ENCODE assay signal across 16 mouse cellular contexts in the genomic region with DNA sequence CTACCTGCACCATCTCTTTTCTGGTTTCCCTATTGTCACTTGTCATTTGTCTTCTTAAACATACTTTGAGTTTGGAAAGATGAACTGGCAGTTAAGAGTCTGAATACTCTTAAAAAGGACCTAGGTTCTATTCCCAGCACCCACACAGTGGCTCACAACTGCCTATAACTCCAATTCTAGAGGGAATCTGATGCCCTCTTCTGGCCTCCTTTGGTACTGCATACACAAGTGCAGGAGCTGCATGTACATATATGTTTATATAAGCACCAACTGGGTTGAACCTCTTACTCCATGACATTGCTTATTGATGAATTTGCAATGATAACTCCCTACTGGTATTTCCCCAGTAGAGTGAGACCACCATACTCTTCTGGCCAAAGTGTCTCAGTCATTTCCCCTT.
DNase-seq lines count a peak whose midpoint lies in the region; ATAC-seq and TF ChIP-seq lines count a peak whose summit lies in the region.
"Had no signal": no experiment of that assay in that cellular context is flagged by ENCODE, and none has a peak within 500 bp of the region (broad histone marks: within the 10 kb centered on the region; RNA-seq: fewer than 3 reads in every experiment).

No protein-coding gene starts in this region.

- H3K4me3 ChIP-seq in kidney, postnatal 0 days (replicated peaks; ENCODE audit: low read depth, low read length): no peak overlapping the region
- H3K4me3 ChIP-seq in midbrain, postnatal 0 days (ENCODE audit: low read depth, low read length): no peak overlapping the region
- H3K4me3 ChIP-seq in midbrain, embryonic 15.5 days: no peak overlapping the region
- H3K4me3 ChIP-seq in ES-E14 (ENCODE audit: insufficient read depth in 1 of 2, low read depth in 1 of 2, low read length in 2 of 2, poor library complexity in 1 of 2, severe bottlenecking in 1 of 2): no peak overlapping the region
- no peak overlapping the region for H3K4me3 ChIP-seq in stomach, postnatal 0 days (ENCODE audit: low read depth, low read length)
- H3K4me3 ChIP-seq: forebrain, embryonic 13.5 days; kidney, embryonic 15.5 days; limb, embryonic 13.5 days had no signal

- no peaks in the 10 kb centered on the region for H3K27me3 ChIP-seq in kidney, postnatal 0 days (ENCODE audit: insufficient read depth, low read length)
- H3K27me3 ChIP-seq in midbrain, postnatal 0 days (ENCODE audit: insufficient read depth, low read length): no peaks in the 10 kb centered on the region
- H3K27me3 ChIP-seq in midbrain, embryonic 15.5 days (replicated peaks): no peaks in the 10 kb centered on the region
- H3K27me3 ChIP-seq in stomach, postnatal 0 days (ENCODE audit: control insufficient read depth, insufficient read depth, low read length): no peaks in the 10 kb centered on the region
- H3K27me3 ChIP-seq: Patski had no signal

- H3K4me1 ChIP-seq in kidney, postnatal 0 days (replicated peaks; ENCODE audit: insufficient read depth, low read length): no peaks in the 10 kb centered on the region
- H3K4me1 ChIP-seq in midbrain, postnatal 0 days (ENCODE audit: insufficient read depth, low read length): no peaks in the 10 kb centered on the region
- no peaks in the 10 kb centered on the region for H3K4me1 ChIP-seq in midbrain, embryonic 15.5 days
- no peaks in the 10 kb centered on the region for H3K4me1 ChIP-seq in ES-E14 (ENCODE audit: control insufficient read depth in 2 of 2, insufficient read depth in 2 of 2, low read length in 2 of 2, poor library complexity in 1 of 2)
- H3K4me1 ChIP-seq in stomach, postnatal 0 days (replicated peaks; ENCODE audit: control insufficient read depth, insufficient read depth): no peaks in the 10 kb centered on the region
- H3K4me1 ChIP-seq: forebrain, embryonic 13.5 days; kidney, embryonic 15.5 days; limb, embryonic 13.5 days had no signal

- no peak for DNase-seq in kidney, postnatal 0 days (ENCODE audit: low spot score)
- no peak for DNase-seq in kidney, postnatal 25 days
- DNase-seq in midbrain, postnatal 0 days (ENCODE audit: low spot score): no peak
- no peak for DNase-seq in ES-E14 (ENCODE audit: low read depth, low spot score)
- DNase-seq in stomach, postnatal 0 days (ENCODE audit: low spot score): no peak
- DNase-seq in cerebellum, postnatal 4 days (ENCODE audit: low spot score in 2 of 2): no peak
- DNase-seq: cerebellum, postnatal 25 days; lung, adult 18-20 months; midbrain, embryonic 14.5 days; right cerebral cortex, adult 18-20 months had no signal

- no peak overlapping the region for H3K4me2 ChIP-seq in kidney, postnatal 0 days (ENCODE audit: low read length)
- no peak overlapping the region for H3K4me2 ChIP-seq in midbrain, postnatal 0 days (ENCODE audit: low read depth, low read length, poor library complexity, severe bottlenecking)
- H3K4me2 ChIP-seq in midbrain, embryonic 15.5 days: no peak overlapping the region
- H3K4me2 ChIP-seq in stomach, postnatal 0 days (replicated peaks; ENCODE audit: low read depth): no peak overlapping the region
- H3K4me2 ChIP-seq: forebrain, embryonic 13.5 days; kidney, embryonic 15.5 days; limb, embryonic 13.5 days had no signal

- no peak overlapping the region for H3K27ac ChIP-seq in kidney, postnatal 0 days
- H3K27ac ChIP-seq in midbrain, postnatal 0 days (ENCODE audit: low read depth, low read length): no peak overlapping the region
- H3K27ac ChIP-seq in midbrain, embryonic 15.5 days: no peak overlapping the region
- H3K27ac ChIP-seq in ES-E14 (ENCODE audit: insufficient read depth, low read depth, low read length, poor library complexity, severe bottlenecking): no peak overlapping the region
- no peak overlapping the region for H3K27ac ChIP-seq in stomach, postnatal 0 days (replicated peaks)
- H3K27ac ChIP-seq: forebrain, embryonic 13.5 days; kidney, embryonic 15.5 days; limb, embryonic 13.5 days had no signal

- no peaks in the 10 kb centered on the region for H3K9me3 ChIP-seq in kidney, postnatal 0 days (replicated peaks; ENCODE audit: low read length)
- H3K9me3 ChIP-seq in midbrain, postnatal 0 days (ENCODE audit: low read length): no peaks in the 10 kb centered on the region
- no peaks in the 10 kb centered on the region for H3K9me3 ChIP-seq in midbrain, embryonic 15.5 days
- H3K9me3 ChIP-seq in ES-E14 (ENCODE audit: control insufficient read depth, insufficient read depth, low read depth, low read length): no peaks in the 10 kb centered on the region
- no peaks in the 10 kb centered on the region for H3K9me3 ChIP-seq in stomach, postnatal 0 days (ENCODE audit: control insufficient read depth, low read length)
- H3K9me3 ChIP-seq: forebrain, embryonic 13.5 days; kidney, embryonic 15.5 days; limb, embryonic 13.5 days had no signal

- no peak for TF ChIP-seq EP300 in stomach, postnatal 0 days (optimal IDR thresholded peaks at IDR 0.05)

- in situ Hi-C loops in ES-E14 (cut with MboI; ENCODE audit: low sequenced_read_pairs in 2 of 2, unreplicated experiment in 2 of 2): no loop called here

- H3K9ac ChIP-seq in kidney, postnatal 0 days (ENCODE audit: low read depth, low read length): no peak overlapping the region
- H3K9ac ChIP-seq in midbrain, postnatal 0 days (replicated peaks; ENCODE audit: low read length, poor library complexity, severe bottlenecking): no peak overlapping the region
- no peak overlapping the region for H3K9ac ChIP-seq in midbrain, embryonic 15.5 days
- no peak overlapping the region for H3K9ac ChIP-seq in ES-E14 (ENCODE audit: insufficient read depth, low read depth, low read length, poor library complexity, severe bottlenecking)
- no peak overlapping the region for H3K9ac ChIP-seq in stomach, postnatal 0 days (ENCODE audit: low read length)
- H3K9ac ChIP-seq: forebrain, embryonic 13.5 days; kidney, embryonic 15.5 days; limb, embryonic 13.5 days had no signal

- peak; percentile 34; the same call in 1 of the 2 replicates for TF ChIP-seq CTCF in kidney, postnatal 0 days (IDR thresholded peaks at IDR 0.05; ENCODE audit: low read depth)
- peak; percentile 19; the same call in 1 of the 2 replicates for TF ChIP-seq CTCF in midbrain, postnatal 0 days (IDR thresholded peaks at IDR 0.05)
- TF ChIP-seq CTCF in stomach, postnatal 0 days (IDR thresholded peaks at IDR 0.05; ENCODE audit: low read depth): peak; percentile 34

- ATAC-seq in kidney, postnatal 0 days (replicated peaks; ENCODE audit: low FRiP score, low read depth): no peak
- no peak for ATAC-seq in midbrain, postnatal 0 days (ENCODE audit: low FRiP score)
- ATAC-seq in midbrain, embryonic 15.5 days (replicated peaks): no peak
- ATAC-seq in stomach, postnatal 0 days (ENCODE audit: low FRiP score, low TSS enrichment): no peak
- ATAC-seq: CD4-positive, CD25-positive, alpha-beta regulatory T cell, adult 4 months; forebrain, embryonic 13.5 days; Patski had no signal

- no peaks in the 10 kb centered on the region for H3K36me3 ChIP-seq in kidney, postnatal 0 days (ENCODE audit: insufficient read depth, low read length)
- no peaks in the 10 kb centered on the region for H3K36me3 ChIP-seq in midbrain, postnatal 0 days (ENCODE audit: insufficient read depth, low read length)
- H3K36me3 ChIP-seq in midbrain, embryonic 15.5 days (replicated peaks): no peaks in the 10 kb centered on the region
- no peaks in the 10 kb centered on the region for H3K36me3 ChIP-seq in ES-E14 (ENCODE audit: control insufficient read depth, insufficient read depth, low read length, poor library complexity, severe bottlenecking)
- no peaks in the 10 kb centered on the region for H3K36me3 ChIP-seq in stomach, postnatal 0 days (ENCODE audit: control insufficient read depth, insufficient read depth, low read length)
- H3K36me3 ChIP-seq: kidney, embryonic 15.5 days; limb, embryonic 13.5 days had no signal

TF ChIP-seq in ES-E14, 5 proteins besides CTCF, POLR2A, EP300 and RAD21:
- TF ChIP-seq CHD2 (IDR thresholded peaks at IDR 0.05; ENCODE audit: low read depth, low read length): no peak
- no peak for TF ChIP-seq ZNF384 (IDR thresholded peaks at IDR 0.05; ENCODE audit: low read depth, low read length)
- TF ChIP-seq HCFC1 (IDR thresholded peaks at IDR 0.05; ENCODE audit: borderline replicate concordance, insufficient read depth, low read length): no peak
- no peak for TF ChIP-seq MAFK (IDR thresholded peaks at IDR 0.05; ENCODE audit: insufficient read depth, low read depth, low read length)
- 0 out of 2 replicates have a peak, but pooled peaks have one; percentile 27 for TF ChIP-seq ZC3H11A (IDR thresholded peaks at IDR 0.05; ENCODE audit: borderline replicate concordance, low read depth, low read length)
TF ChIP-seq in ES-E14: peak in this region for 1.
